Mouse (Mus musculus): ENCODE results near the gene Olfr214. TPM values are rescaled to one million over a fixed set of nuclear protein-coding genes. Genes with fewer than 3 reads are reported as not detected.
A peak's percentile ranks its signal among the peaks of the same experiment; 100 is the strongest.
"Not testable (repeated sequence)": the region's sequence is repeated elsewhere in the genome, so short reads cannot be mapped to it uniquely, and the experiment has no call there.

The Olfr214 gene
- polyA plus RNA-seq, 1 experiment = not detected

DNA sequence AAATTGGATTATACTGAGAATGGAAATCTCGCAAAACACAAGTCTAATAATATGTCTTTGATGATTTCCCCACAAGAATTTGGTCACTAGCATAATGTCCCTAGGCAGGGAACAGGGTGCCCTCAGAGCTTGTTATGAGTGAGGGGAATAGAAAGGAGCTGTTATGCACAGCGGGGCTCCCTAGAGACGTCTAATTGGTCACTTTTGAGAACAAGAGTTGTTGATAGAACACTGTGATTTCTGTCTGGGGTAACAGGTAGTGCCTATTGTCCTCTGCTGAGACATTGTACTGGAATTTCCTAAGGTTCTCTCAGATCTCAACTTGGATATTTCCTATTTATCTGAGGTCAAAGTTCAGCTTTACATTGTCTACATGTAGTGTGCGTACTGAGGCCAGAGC is 30.1 kb downstream of the Olfr214 start, which contains the start of gene Olfr215:
TSS of gene Olfr215 (minus strand) at position 101 of the 400 bp plus-strand sequence.
- no peak for TF ChIP-seq POLR2A (IDR thresholded peaks at IDR 0.05; ENCODE audit: borderline replicate concordance, insufficient read depth, low read length)
- TF ChIP-seq CTCF (IDR thresholded peaks at IDR 0.05; ENCODE audit: borderline replicate concordance, insufficient read depth, low read depth, low read length) = no peak
- no peaks in the 10 kb centered on the region for H3K27me3 ChIP-seq (ENCODE audit: control insufficient read depth, insufficient read depth, low read length)
- H3K4me1 ChIP-seq (ENCODE audit: control insufficient read depth, insufficient read depth, low read length) = no peaks in the 10 kb centered on the region
- 46% methylated on average over 4 of the region's 4 CpGs for WGBS
- no peak within 1 kb of the TSS for H3K4me3 ChIP-seq (replicated peaks; ENCODE audit: insufficient read depth, low read depth, low read length)
- DNase-seq = no peak
- no peak within 1 kb of the TSS for H3K27ac ChIP-seq (ENCODE audit: insufficient read depth, low read length)

DNA sequence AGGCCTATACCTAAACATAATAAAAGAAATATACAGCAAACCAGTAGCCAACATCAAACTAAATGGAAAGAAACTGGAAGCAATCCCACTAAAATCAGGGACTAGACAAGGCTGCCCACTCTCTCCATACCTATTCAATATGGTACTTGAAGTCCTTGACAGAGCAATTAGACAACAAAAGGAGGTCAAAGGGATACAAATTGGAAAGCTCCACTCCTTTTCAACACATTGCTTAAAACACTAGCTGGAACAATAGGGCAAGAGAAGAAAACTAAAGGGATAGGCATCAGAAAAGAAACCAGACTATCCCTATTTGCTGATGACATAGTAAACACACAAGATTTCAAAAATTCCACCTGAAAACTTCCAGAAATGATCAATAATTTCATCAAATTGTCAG is 46.9 kb downstream of the Olfr214 start:
- DNase-seq; H3K4me1 ChIP-seq (ENCODE audit: control insufficient read depth, insufficient read depth, low read length); H3K4me3 ChIP-seq (replicated peaks; ENCODE audit: insufficient read depth, low read depth, low read length); H3K27ac ChIP-seq (ENCODE audit: insufficient read depth, low read length); H3K27me3 ChIP-seq (ENCODE audit: control insufficient read depth, insufficient read depth, low read length): not testable (repeated sequence)

DNA sequence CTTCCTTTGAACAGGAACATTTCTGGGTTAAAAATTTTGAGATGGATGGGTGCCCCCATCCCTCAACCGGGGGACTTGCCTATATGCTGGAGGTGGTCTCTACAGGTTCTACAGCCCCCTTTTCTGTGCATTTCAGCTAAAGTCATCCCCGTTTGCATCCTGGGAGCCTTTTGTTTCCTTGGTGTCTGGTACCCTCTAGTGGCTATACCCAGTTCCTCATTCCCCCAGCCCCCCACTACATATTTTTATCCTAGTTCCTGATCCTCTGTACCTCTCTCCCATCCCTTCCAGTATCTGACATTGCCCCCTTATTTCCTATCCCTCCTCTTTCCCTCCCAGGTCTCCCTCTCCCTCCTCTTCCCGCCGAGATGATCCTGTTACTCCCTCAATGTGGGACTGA is 53.2 kb downstream of the Olfr214 start:
- WGBS = 46% methylated on average over 4 of the region's 4 CpGs
- TF ChIP-seq CTCF (IDR thresholded peaks at IDR 0.05; ENCODE audit: borderline replicate concordance, insufficient read depth, low read depth, low read length) (peak; percentile 13; the same call in 1 of the 2 replicates), POLR2A (IDR thresholded peaks at IDR 0.05; ENCODE audit: borderline replicate concordance, insufficient read depth, low read length) (no peak)
- no peak overlapping the region for H3K4me3 ChIP-seq (replicated peaks; ENCODE audit: insufficient read depth, low read depth, low read length)
- H3K27me3 ChIP-seq (ENCODE audit: control insufficient read depth, insufficient read depth, low read length) = no peaks in the 10 kb centered on the region
- no peak for DNase-seq
- no peaks in the 10 kb centered on the region for H3K4me1 ChIP-seq (ENCODE audit: control insufficient read depth, insufficient read depth, low read length)
- no peak overlapping the region for H3K27ac ChIP-seq (ENCODE audit: insufficient read depth, low read length)

Other genes starting within 250 kb of the Olfr214 start
- gene March8, start 216.2 kb upstream of the Olfr214 start, polyA plus RNA-seq (2012; rRNA removed) = 80.9 and 84.5 TPM in 2 replicates
- 0.74 and 0.84 TPM in 2 replicates for gene Alox5, start 93.1 kb upstream of the Olfr214 start, polyA plus RNA-seq (2012; rRNA removed)
- not detected in 2 replicates for gene Olfr211, start 65.1 kb upstream of the Olfr214 start, polyA plus RNA-seq (2012; rRNA removed)
- gene Olfr212, start 47.7 kb upstream of the Olfr214 start, polyA plus RNA-seq (2012; rRNA removed) = 0.03 TPM in 1 of 2 replicates, not detected in the other
- gene Olfr213, start 15.8 kb upstream of the Olfr214 start, polyA plus RNA-seq (2012; rRNA removed) = not detected in 2 replicates
- gene Gm5580, start 3.1 kb upstream of the Olfr214 start, polyA plus RNA-seq (2012; rRNA removed) = 0.11 and 0.21 TPM in 2 replicates
- gene Olfr215, start 30.0 kb downstream of the Olfr214 start, polyA plus RNA-seq (2012; rRNA removed) = not detected in 2 replicates
- 32.4 and 34.2 TPM in 2 replicates for gene Zfp422, start 74.8 kb downstream of the Olfr214 start, polyA plus RNA-seq (2012; rRNA removed)
- 0.84 and 1.00 TPM in 2 replicates for gene Depp1, start 96.4 kb downstream of the Olfr214 start, polyA plus RNA-seq (2012; rRNA removed)
- 10.3 and 12.9 TPM in 2 replicates for gene Rassf4, start 119.7 kb downstream of the Olfr214 start, polyA plus RNA-seq (2012; rRNA removed)
- gene Tmem72, start 162.7 kb downstream of the Olfr214 start, polyA plus RNA-seq (2012; rRNA removed) = 0.77 and 1.5 TPM in 2 replicates